Mouse (Mus musculus) limb, embryonic 14.5 days (tissue): ENCODE results near the gene Fry. TPM values are rescaled to one million over a fixed set of nuclear protein-coding genes. Genes with fewer than 3 reads are reported as not detected.

Experiments
- ATAC-seq: fragments of 200-750 bp; cut with Nextera tagmentation; 2 replicates; pipeline ENCODE4 v1.8.0; 2017; ENCODE audit warnings: low read depth, moderate number of reproducible peaks, moderate TSS enrichment; ENCODE audit not compliant: low FRiP score
- DNase-seq: peaks from one replicate; pipeline ENCODE4 v3.0.0-alpha.2; 2015; ENCODE audit warnings: low spot score
- H3K27ac ChIP-seq: fragments of 300-500 bp; sonication (generic); replicated peaks from 2 replicates; pipeline ENCODE4 v1.5.1; 2014; ENCODE audit warnings: low read depth, mild to moderate bottlenecking, low read length, moderate library complexity, mixed read lengths
- H3K27me3 ChIP-seq: fragments of 300-500 bp; sonication (generic); 2 replicates; pipeline ENCODE4 v1.6.1; 2014; ENCODE audit warnings: low read length, mixed read lengths; ENCODE audit not compliant: control insufficient read depth, insufficient read depth
- H3K36me3 ChIP-seq: fragments of 300-500 bp; sonication (generic); 2 replicates; pipeline ENCODE4 v1.6.1; 2014; ENCODE audit warnings: mild to moderate bottlenecking, low read length, moderate library complexity, mixed read lengths; ENCODE audit not compliant: control insufficient read depth, insufficient read depth
- H3K4me1 ChIP-seq: fragments of 300-500 bp; sonication (generic); 2 replicates; pipeline ENCODE4 v1.6.1; 2014; ENCODE audit warnings: antibody characterized with exemption, low read length, mixed read lengths; ENCODE audit not compliant: control insufficient read depth, insufficient read depth
- H3K4me2 ChIP-seq: fragments of 300-500 bp; sonication (generic); replicated peaks from 2 replicates; pipeline ENCODE4 v1.6.1; 2014; ENCODE audit warnings: low read depth, mild to moderate bottlenecking, low read length, moderate library complexity; ENCODE audit not compliant: severe bottlenecking
- H3K4me3 ChIP-seq: fragments of 300-500 bp; sonication (generic); replicated peaks from 2 replicates; pipeline ENCODE4 v1.5.1; 2014; ENCODE audit warnings: low read length
- H3K9ac ChIP-seq: fragments of 300-500 bp; sonication (generic); 2 replicates; pipeline ENCODE4 v1.6.1; 2014; ENCODE audit warnings: mild to moderate bottlenecking, low read depth, low read length, moderate library complexity; ENCODE audit not compliant: severe bottlenecking
- H3K9me3 ChIP-seq: fragments of 300-500 bp; sonication (generic); 2 replicates; pipeline ENCODE4 v1.6.1; 2016; ENCODE audit warnings: low read length; ENCODE audit not compliant: control insufficient read depth
- POLR2A ChIP-seq: fragments of 200-500 bp; IDR thresholded peaks from 2 replicates; pipeline ENCODE4 v1.8.0; 2012; ENCODE audit warnings: inconsistent platforms, mild to moderate bottlenecking, moderate library complexity, borderline replicate concordance; ENCODE audit not compliant: insufficient read depth, insufficient read length; ENCODE audit errors: extremely low read depth
- WGBS: fragments of 180-500 bp; shearing (Covaris S2); extraction: QIAGEN DNeasy Blood & Tissue Kit; methylation state at CpG from one replicate; pipeline ENCODE4 v1.1.7; 2014; 5-methylcytosine and 5-hydroxymethylcytosine counted together
- polyA plus RNA-seq, 2 experiments: library from polyadenylated mRNA; depleted of rRNA in 1 of 2; stranded (reverse) in 1 of 2; unstranded in 1 of 2; fragments of >200 nt; fragmentation: Nextera tagmentation in 1 of 2; extraction: Ambion mirVana in 1 of 2; gene quantifications; 2 replicates each; pipeline versions ENCODE4 v1.2.1 to v1.2.3; 2012 to 2014

Gene Fry
- polyA plus RNA-seq, 2 experiments, result 10.0 to 13.5 TPM

- no peaks in the 10 kb centered on the region for H3K36me3 ChIP-seq
- no peak overlapping the region for H3K4me3 ChIP-seq
- no peak overlapping the region for H3K27ac ChIP-seq
- 74% methylated on average over 7 of the region's 7 CpGs for WGBS
- ATAC-seq, result no peak
- H3K4me1 ChIP-seq, result peaks cover 8% of the 10 kb centered on the region
- H3K4me2 ChIP-seq, result no peak overlapping the region
- H3K27me3 ChIP-seq, result no peaks in the 10 kb centered on the region
- no peaks in the 10 kb centered on the region for H3K9me3 ChIP-seq
- TF ChIP-seq POLR2A, result no peak
- H3K9ac ChIP-seq, result no peak overlapping the region
- no peak for DNase-seq
Observed at GRCm38 (mm10) chr5:150114007-150114406, 4.4 kb upstream of the Fry start.

GRCm38 (mm10) chr5:150114778-150115177 is 3.7 kb upstream of the Fry start:
- no peak overlapping the region for H3K27ac ChIP-seq

DNA sequence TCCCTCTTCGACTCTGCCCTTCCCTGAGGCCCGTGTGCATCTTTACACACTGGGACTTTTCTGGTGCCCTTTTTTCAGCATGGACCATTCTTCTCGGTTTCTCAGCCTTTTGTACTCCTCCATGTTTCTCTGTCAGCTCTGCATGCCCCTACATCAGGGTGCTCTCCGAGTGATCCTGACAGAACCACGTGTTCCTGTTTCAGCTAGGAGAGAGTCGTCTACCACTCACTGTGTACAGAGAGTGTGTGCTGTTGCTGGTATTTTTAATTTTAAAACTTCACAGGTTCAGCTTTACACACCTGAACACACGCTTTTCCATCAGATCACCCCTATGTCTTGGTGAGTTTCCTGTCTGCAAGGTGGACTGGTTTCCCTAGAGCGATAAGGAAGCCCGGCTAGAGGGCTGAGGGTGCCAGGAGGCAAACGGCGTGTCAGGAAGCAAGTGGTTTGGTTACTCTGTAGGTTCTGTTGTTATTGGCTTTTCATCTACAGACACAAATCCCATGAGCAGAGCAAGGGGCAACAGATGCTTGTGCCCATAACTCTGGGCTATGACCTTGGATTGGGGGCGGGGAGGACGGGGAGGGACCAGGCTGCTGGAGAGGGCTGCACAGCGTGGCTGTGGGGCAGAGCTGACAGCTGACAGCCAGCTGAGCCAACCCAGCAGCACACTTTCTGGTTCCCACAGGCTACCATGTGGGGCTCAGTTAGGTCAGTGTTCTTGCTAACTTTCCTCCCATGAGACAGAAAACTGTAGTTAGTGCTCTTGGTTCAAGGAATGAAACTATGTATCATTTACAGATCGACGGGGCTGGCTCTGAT is 3.0 kb upstream of the Fry start:
- Histone ChIP-seq H3K9ac (peak overlapping the region; percentile 17; the same call in 1 of the 2 replicates), H3K4me1 (peaks cover 10% of the 10 kb centered on the region), H3K27me3 (no peaks in the 10 kb centered on the region), H3K9me3 (no peaks in the 10 kb centered on the region), H3K4me2 (no peak overlapping the region), H3K27ac (no peak overlapping the region), H3K4me3 (no peak overlapping the region), H3K36me3 (no peaks in the 10 kb centered on the region)
- 47% methylated on average over 16 of the region's 16 CpGs for WGBS
- no peak for TF ChIP-seq POLR2A
- ATAC-seq, result peak; percentile 58; the same call in 1 of the 2 replicates
- DNase-seq, result peak; percentile 7

More at GRCm38 (mm10) chr5:150114778-150115177, 3.7 kb upstream of the Fry start:
- DNase-seq, result no peak
- no peak for ATAC-seq
- Histone ChIP-seq H3K4me2 (no peak overlapping the region), H3K4me3 (no peak overlapping the region), H3K27me3 (no peaks in the 10 kb centered on the region), H3K36me3 (no peaks in the 10 kb centered on the region), H3K9ac (no peak overlapping the region), H3K4me1 (peaks cover 10% of the 10 kb centered on the region), H3K9me3 (no peaks in the 10 kb centered on the region)
- WGBS, result 92% methylated on average over 4 of the region's 4 CpGs
- no peak for TF ChIP-seq POLR2A

GRCm38 (mm10) chr5:150116216-150116905 is 2.1 kb upstream of the Fry start:
- H3K27ac ChIP-seq, result no peak overlapping the region
- H3K27me3 ChIP-seq, result no peaks in the 10 kb centered on the region
- DNase-seq (no peak), ATAC-seq (no peak)
- H3K9me3 ChIP-seq, result no peaks in the 10 kb centered on the region
- no peak overlapping the region for H3K4me2 ChIP-seq
- H3K4me3 ChIP-seq, result no peak overlapping the region
- H3K9ac ChIP-seq, result no peak overlapping the region
- H3K36me3 ChIP-seq, result no peaks in the 10 kb centered on the region
- H3K4me1 ChIP-seq, result peaks cover 10% of the 10 kb centered on the region
- no peak for TF ChIP-seq POLR2A
- 72% methylated on average over 9 of the region's 9 CpGs for WGBS

- ATAC-seq (no peak), DNase-seq (no peak)
- Histone ChIP-seq H3K4me3 (no peak overlapping the region), H3K4me1 (peaks cover 10% of the 10 kb centered on the region), H3K27me3 (no peaks in the 10 kb centered on the region), H3K4me2 (no peak overlapping the region), H3K36me3 (no peaks in the 10 kb centered on the region), H3K27ac (no peak overlapping the region), H3K9me3 (no peaks in the 10 kb centered on the region), H3K9ac (no peak overlapping the region)
- 86% methylated on average over 6 of the region's 6 CpGs for WGBS
- no peak for TF ChIP-seq POLR2A
Observed at GRCm38 (mm10) chr5:150116906-150117216, 1.6 kb upstream of the Fry start.
